ENCODE assay signal across 9 mouse cellular contexts in genomic region chr9:108559169-108559568, GRCm38 (mm10).
"Had no signal": no experiment of that assay in that cellular context is flagged by ENCODE, and none has a peak within 500 bp of the region (broad histone marks: within the 10 kb centered on the region; RNA-seq: fewer than 3 reads in every experiment).

No protein-coding gene starts in this region.

- H3K9ac ChIP-seq: liver, embryonic 12.5 days; lung, embryonic 15.5 days had no signal

- H3K27ac ChIP-seq: liver, embryonic 12.5 days; lung, embryonic 15.5 days; stomach, postnatal 0 days had no signal

- DNase-seq: kidney, adult 8-10 months; kidney, postnatal 4 days; lung, postnatal 36 days; thymus, postnatal 14 days had no signal

- ATAC-seq: intestine, postnatal 0 days; liver, embryonic 12.5 days had no signal

- H3K27me3 ChIP-seq: liver, embryonic 12.5 days; lung, embryonic 15.5 days had no signal

- H3K4me3 ChIP-seq: layer of hippocampus, adult 2 months; liver, embryonic 12.5 days; lung, embryonic 15.5 days had no signal

- H3K9me3 ChIP-seq: liver, embryonic 12.5 days; lung, embryonic 15.5 days had no signal
